Mouse (Mus musculus) heart, adult 2 months (tissue): ENCODE measurements around the gene Crtam.

Experiments
- CTCF ChIP-seq: fragments of 200-600 bp; IDR thresholded peaks from 2 replicates; pipeline ENCODE4 v1.8.1; 2022; ENCODE audit warnings: antibody characterized with exemption, mild to moderate bottlenecking, moderate library complexity
- POLR2A ChIP-seq: fragments of 200-500 bp; IDR thresholded peaks from 2 replicates; pipeline ENCODE4 v1.6.1; 2011; ENCODE audit warnings: mild to moderate bottlenecking, low read depth, low read length, control low read depth; ENCODE audit not compliant: insufficient read depth

DNA sequence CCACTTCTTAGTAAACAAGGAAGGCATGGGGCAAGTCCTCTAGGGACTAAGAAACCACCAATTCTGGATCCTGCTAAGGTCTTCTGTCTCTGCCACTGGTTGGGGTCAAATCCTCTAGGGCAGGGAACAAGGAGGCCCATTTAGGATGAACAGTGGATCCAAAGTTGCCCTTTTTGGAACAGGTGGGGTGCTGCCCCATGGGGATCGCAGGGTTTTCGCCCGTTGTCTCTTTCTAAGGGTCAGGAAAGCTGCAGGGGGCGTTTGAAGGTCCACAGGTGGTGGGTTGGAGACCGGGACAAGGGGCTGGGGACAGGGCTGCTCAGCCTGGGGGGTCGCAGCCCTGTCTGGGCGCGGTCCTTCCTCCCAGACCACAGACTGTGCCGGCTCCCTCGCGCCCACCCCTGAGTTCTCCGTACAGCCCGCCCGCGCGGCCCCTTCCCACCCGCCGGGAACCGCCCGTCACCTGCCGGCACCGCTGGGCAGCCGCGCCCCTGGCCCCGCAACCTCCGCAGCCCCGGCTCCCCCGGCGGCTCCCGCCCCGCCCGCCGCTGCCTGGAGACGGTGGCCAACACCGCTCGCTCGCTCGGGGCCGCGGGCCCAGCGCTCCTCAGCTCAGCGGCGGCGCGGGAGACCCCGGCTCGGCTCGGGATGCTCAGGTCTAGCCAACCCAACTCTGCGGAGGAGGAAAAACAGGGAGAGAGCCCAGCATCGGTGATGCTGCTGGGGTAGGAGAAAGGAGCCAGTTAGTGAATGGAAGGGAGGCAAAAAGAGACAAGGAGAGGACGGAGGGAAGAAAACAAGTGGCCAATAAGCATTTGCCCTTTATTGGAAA is 40.6 kb downstream of the Crtam start, which contains the start of gene Jhy:
- TF ChIP-seq POLR2A (no peak), CTCF (no peak)
